ENCODE assay signal across 8 mouse cellular contexts in the genomic region with DNA sequence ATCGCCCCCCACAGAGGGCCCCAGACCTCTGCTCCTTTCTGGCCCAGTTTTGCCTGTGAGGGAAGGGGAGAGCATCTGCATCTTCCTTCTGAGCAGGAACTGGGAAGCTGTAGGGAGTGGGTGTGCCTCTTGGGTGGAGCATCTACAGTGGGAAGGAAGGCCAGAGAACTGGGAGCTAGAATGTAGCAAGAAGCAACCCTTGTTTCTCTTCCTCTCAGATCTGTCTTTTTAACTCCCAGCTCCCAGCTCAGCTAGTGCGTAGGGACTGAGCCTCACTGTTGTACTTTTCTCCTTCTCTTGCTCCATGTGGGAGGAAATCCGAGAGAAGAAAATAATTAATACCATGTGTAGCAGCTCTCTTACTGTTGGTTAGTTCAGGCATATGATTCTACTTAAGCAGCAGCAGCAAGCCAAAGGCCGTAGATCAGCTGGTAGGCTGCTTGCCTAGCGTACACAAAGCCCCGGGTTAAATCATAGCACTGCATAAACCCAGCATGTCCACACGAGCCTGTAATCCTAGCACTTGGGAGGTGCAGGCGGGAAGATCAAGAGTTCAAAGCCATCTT. TPM values are rescaled to one million over a fixed set of nuclear protein-coding genes. Genes with fewer than 3 reads are reported as not detected.
A peak's percentile ranks its signal among the peaks of the same experiment; 100 is the strongest.
DNase-seq lines count a peak whose midpoint lies in the region; ATAC-seq and TF ChIP-seq lines count a peak whose summit lies in the region.

No protein-coding gene starts in this region.

- H3K36me3 ChIP-seq in forebrain, postnatal 0 days (ENCODE audit: insufficient read depth), result no peaks in the 10 kb centered on the region
- H3K36me3 ChIP-seq in limb, embryonic 13.5 days, result peaks cover 18% of the 10 kb centered on the region; the same call in 1 of the 2 replicates
- H3K36me3 ChIP-seq in neural tube, embryonic 15.5 days, result no peaks in the 10 kb centered on the region

- no peaks in the 10 kb centered on the region for H3K9me3 ChIP-seq in forebrain, postnatal 0 days (ENCODE audit: low read length)
- H3K9me3 ChIP-seq in limb, embryonic 13.5 days, result no peaks in the 10 kb centered on the region
- no peaks in the 10 kb centered on the region for H3K9me3 ChIP-seq in neural tube, embryonic 15.5 days (replicated peaks)

- H3K4me1 ChIP-seq in forebrain, postnatal 0 days (ENCODE audit: insufficient read depth), result peaks cover 16% of the 10 kb centered on the region
- H3K4me1 ChIP-seq in limb, embryonic 13.5 days, result peaks cover 90% of the 10 kb centered on the region
- peaks cover 80% of the 10 kb centered on the region for H3K4me1 ChIP-seq in neural tube, embryonic 15.5 days

- peak overlapping the region; percentile 43; the same call in 1 of the 2 replicates for H3K27ac ChIP-seq in layer of hippocampus, adult 2 months
- H3K27ac ChIP-seq in forebrain, postnatal 0 days (ENCODE audit: low read depth, low read length), result no peak overlapping the region
- H3K27ac ChIP-seq in limb, embryonic 13.5 days, result peak overlapping the region; percentile 97
- peak overlapping the region; percentile 65 for H3K27ac ChIP-seq in neural tube, embryonic 15.5 days (replicated peaks)

- no peak for TF ChIP-seq CTCF in layer of hippocampus, adult 2 months (conservative IDR thresholded peaks at IDR 0.05)
- no peak for TF ChIP-seq CTCF in forebrain, postnatal 0 days (IDR thresholded peaks at IDR 0.05; ENCODE audit: low read depth)

- 38% methylated on average over 8 of the region's 8 CpGs for WGBS in forebrain, postnatal 0 days
- 13% methylated on average over 8 of the region's 8 CpGs for WGBS in limb, embryonic 13.5 days
- WGBS in neural tube, embryonic 15.5 days, result 46% methylated on average over 8 of the region's 8 CpGs

- H3K9ac ChIP-seq in forebrain, postnatal 0 days, result no peak overlapping the region
- peak overlapping the region; percentile 65 for H3K9ac ChIP-seq in limb, embryonic 13.5 days
- no peak overlapping the region for H3K9ac ChIP-seq in neural tube, embryonic 15.5 days (replicated peaks)

- no peak overlapping the region for H3K4me2 ChIP-seq in forebrain, postnatal 0 days (ENCODE audit: low read depth)
- peak overlapping the region; percentile 62 for H3K4me2 ChIP-seq in limb, embryonic 13.5 days (replicated peaks)
- peak overlapping the region; percentile 19; the same call in 1 of the 2 replicates for H3K4me2 ChIP-seq in neural tube, embryonic 15.5 days

- ATAC-seq in forebrain, postnatal 0 days, result peak; percentile 34
- peak; percentile 94 for ATAC-seq in limb, embryonic 13.5 days (ENCODE audit: low FRiP score, low read depth)
- no peak for ATAC-seq in neural tube, embryonic 15.5 days (ENCODE audit: low FRiP score)

- DNase-seq in layer of hippocampus, adult 2 months (ENCODE audit: low spot score in 2 of 2), result no peak
- DNase-seq in layer of hippocampus, postnatal 36 days, result no peak
- no peak for DNase-seq in forebrain, postnatal 0 days
- DNase-seq in urinary bladder, postnatal 10 days (ENCODE audit: low spot score), result no peak
- DNase-seq in kidney, adult 11 months, result no peak
- no peak for DNase-seq in ovary, postnatal 36 days (ENCODE audit: low spot score)

- H3K27me3 ChIP-seq in forebrain, postnatal 0 days (ENCODE audit: insufficient read depth, low read length), result no peaks in the 10 kb centered on the region
- no peaks in the 10 kb centered on the region for H3K27me3 ChIP-seq in limb, embryonic 13.5 days
- H3K27me3 ChIP-seq in neural tube, embryonic 15.5 days (replicated peaks), result no peaks in the 10 kb centered on the region

- no peak overlapping the region for H3K4me3 ChIP-seq in layer of hippocampus, adult 2 months
- no peak overlapping the region for H3K4me3 ChIP-seq in forebrain, postnatal 0 days (ENCODE audit: low read depth, low read length)
- H3K4me3 ChIP-seq in limb, embryonic 13.5 days, result peak overlapping the region; percentile 22
- H3K4me3 ChIP-seq in neural tube, embryonic 15.5 days (replicated peaks), result no peak overlapping the region

RNA-seq across cellular contexts. Expression of a gene that starts 7.8 kb away (rescaled TPM):
- 100 to 1,000 TPM in 1 of 2 experiments, 10 to 100 TPM in 1; 100.0 to 108 TPM for total RNA-seq in layer of hippocampus, adult 2 months (2021)
- 100 to 1,000 TPM in 1 of 2 experiments, 10 to 100 TPM in 1; 98.4 to 111 TPM for total RNA-seq in layer of hippocampus, postnatal 36 days (2021)
- 128 and 150 TPM in 2 replicates for total RNA-seq in forebrain, postnatal 0 days (2014; rRNA removed)
- polyA plus RNA-seq in forebrain, postnatal 0 days (2015; fragmentation: Nextera tagmentation; extraction: Ambion mirVana), result 307 and 319 TPM in 2 replicates
- 936 and 944 TPM in 2 replicates for polyA plus RNA-seq in limb, embryonic 13.5 days (2015; fragmentation: Nextera tagmentation; extraction: Ambion mirVana)
- 381 and 465 TPM in 2 replicates for polyA plus RNA-seq in neural tube, embryonic 15.5 days (2015; fragmentation: Nextera tagmentation; extraction: Ambion mirVana)
